Mouse (Mus musculus) small intestine, adult 2 months (tissue): ENCODE results near the gene Rfc2. TPM values are rescaled to one million over a fixed set of nuclear protein-coding genes. Genes with fewer than 3 reads are reported as not detected.

Experiments
- H3K27ac ChIP-seq: fragments of 200-500 bp; 2 replicates; pipeline ENCODE4 v1.5.1; 2012; ENCODE audit warnings: low read depth, low read length, control low read depth, inconsistent platforms; ENCODE audit not compliant: insufficient read depth
- H3K27me3 ChIP-seq: fragments of 200-500 bp; 2 replicates; pipeline ENCODE4 v1.6.1; 2012; ENCODE audit warnings: mild to moderate bottlenecking, moderate library complexity, low read length, inconsistent platforms; ENCODE audit not compliant: control insufficient read depth, insufficient read depth
- H3K36me3 ChIP-seq: fragments of 200-500 bp; 2 replicates; pipeline ENCODE4 v1.6.1; 2012; ENCODE audit warnings: mild to moderate bottlenecking, low read length, control low read depth, inconsistent platforms; ENCODE audit not compliant: control insufficient read depth, insufficient read depth
- H3K4me1 ChIP-seq: fragments of 200-500 bp; 2 replicates; pipeline ENCODE4 v1.6.1; 2012; ENCODE audit warnings: low read length, inconsistent platforms, mixed read lengths; ENCODE audit not compliant: control insufficient read depth, insufficient read depth, insufficient read length
- H3K4me3 ChIP-seq: fragments of 200-500 bp; 2 replicates; pipeline ENCODE4 v1.5.1; 2012; ENCODE audit warnings: low read depth, mild to moderate bottlenecking, control low read depth, inconsistent platforms, low read length, moderate library complexity
- CTCF ChIP-seq: fragments of 200-500 bp; IDR thresholded peaks from 2 replicates; pipeline ENCODE4 v1.5.1; 2012; ENCODE audit warnings: low read depth, mild to moderate bottlenecking, control low read depth, inconsistent platforms, low read length, moderate library complexity, mixed read lengths; ENCODE audit not compliant: insufficient replicate concordance, insufficient read length; ENCODE audit errors: extremely low read depth
- POLR2A ChIP-seq: fragments of 200-500 bp; IDR thresholded peaks from 2 replicates; pipeline ENCODE4 v1.6.1; 2012; ENCODE audit warnings: low read depth, mild to moderate bottlenecking, control low read depth, inconsistent platforms, low read length, moderate library complexity
- WGBS: fragments of 180-500 bp; shearing (Covaris S2); methylation state at CpG from one replicate; pipeline ENCODE4 v1.1.7; 2018; 5-methylcytosine and 5-hydroxymethylcytosine counted together
- polyA plus RNA-seq: library from polyadenylated mRNA; depleted of rRNA; stranded (reverse); fragments of >200 nt; gene quantifications from 2 replicates; pipeline ENCODE4 v1.2.3, GENCODE M21; 2012

The Rfc2 gene
- polyA plus RNA-seq, 1 experiment, result 35.4 TPM

DNA sequence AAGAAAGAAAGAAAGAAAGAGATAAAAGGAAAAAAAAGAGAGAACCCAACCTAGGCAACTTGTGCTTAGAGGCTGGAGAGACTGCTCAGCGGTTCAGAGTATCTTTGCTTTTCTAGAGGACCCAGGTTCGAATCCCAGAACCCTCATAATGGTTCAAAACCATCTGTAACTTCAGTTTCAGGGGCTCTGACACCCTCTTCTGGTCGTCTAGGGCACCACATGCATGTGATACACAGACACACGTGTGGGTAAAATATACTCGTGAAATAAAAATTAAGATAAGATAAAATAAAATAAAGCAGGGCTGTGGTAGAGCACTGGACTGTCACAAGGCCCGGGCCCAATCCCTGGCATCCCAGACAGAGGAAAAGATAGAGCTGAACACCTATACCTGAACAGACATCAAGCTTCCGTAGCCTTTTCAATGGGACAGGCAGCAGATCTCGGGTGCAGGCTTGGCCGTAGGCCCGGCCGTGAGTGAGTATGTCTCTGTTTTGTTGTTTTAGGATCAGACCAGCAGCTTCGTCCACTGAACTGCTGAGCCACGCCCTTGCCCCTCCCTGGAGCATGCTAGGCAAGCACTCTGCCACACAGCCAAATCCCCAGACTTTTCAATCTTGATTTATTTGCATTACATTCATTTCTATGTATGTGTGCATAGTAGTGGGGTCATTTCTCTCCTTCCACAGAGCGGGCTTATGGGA lies 4.5 kb upstream of the Rfc2 start:
- peaks cover 7% of the 10 kb centered on the region for H3K4me1 ChIP-seq
- WGBS, result 59% methylated on average over 14 of the region's 14 CpGs

DNA sequence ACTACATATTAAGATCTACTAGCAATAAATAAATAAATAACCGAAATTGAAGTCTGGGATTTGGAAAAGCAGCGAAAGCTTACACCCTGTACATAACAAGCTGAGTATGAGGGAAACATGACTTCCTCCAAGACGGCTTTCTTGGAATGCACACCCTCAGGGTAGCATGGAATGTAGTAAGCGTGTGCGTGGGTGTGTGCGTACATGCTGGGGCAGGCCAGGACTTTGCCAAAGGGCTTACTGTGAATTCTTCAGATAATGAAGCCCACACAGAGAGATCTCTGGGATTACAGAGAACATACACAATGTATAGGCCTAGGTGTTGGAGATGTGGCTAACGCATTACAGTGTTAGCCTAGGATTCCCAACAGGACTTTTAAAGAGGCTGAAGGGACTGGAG lies 3.6 kb upstream of the Rfc2 start:
- no peak for TF ChIP-seq POLR2A
- no peak overlapping the region for H3K4me3 ChIP-seq
- no peak overlapping the region for H3K27ac ChIP-seq
- 90% methylated on average over 7 of the region's 7 CpGs for WGBS
- no peaks in the 10 kb centered on the region for H3K36me3 ChIP-seq
- no peaks in the 10 kb centered on the region for H3K27me3 ChIP-seq
- peaks cover 5% of the 10 kb centered on the region for H3K4me1 ChIP-seq

More for the DNA sequence above, 4.5 kb upstream of the Rfc2 start:
- H3K4me3 ChIP-seq, result no peak overlapping the region
- H3K27me3 ChIP-seq, result no peaks in the 10 kb centered on the region
- H3K36me3 ChIP-seq, result no peaks in the 10 kb centered on the region
- TF ChIP-seq POLR2A (no peak), CTCF (no peak)
- H3K27ac ChIP-seq, result no peak overlapping the region

- peaks cover 3% of the 10 kb centered on the region; the same call in 1 of the 2 replicates for H3K4me1 ChIP-seq
- no peak overlapping the region for H3K4me3 ChIP-seq
- no peak overlapping the region for H3K27ac ChIP-seq
- no peaks in the 10 kb centered on the region for H3K36me3 ChIP-seq
- no peaks in the 10 kb centered on the region for H3K27me3 ChIP-seq
- no peak for TF ChIP-seq CTCF
- no peak for TF ChIP-seq POLR2A
- WGBS, result 76% methylated on average over 3 of the region's 3 CpGs
These were observed 2.0 kb upstream of the Rfc2 start for GRCm38 (mm10) chr5:134579135-134579534.

- no peaks in the 10 kb centered on the region for H3K27me3 ChIP-seq
- peak overlapping the region; percentile 26; the same call in 1 of the 2 replicates for H3K27ac ChIP-seq
- peaks cover 5% of the 10 kb centered on the region; the same call in 1 of the 2 replicates for H3K4me1 ChIP-seq
- peaks cover 5% of the 10 kb centered on the region; the same call in 1 of the 2 replicates for H3K36me3 ChIP-seq
- peak overlapping the region; percentile 88 for H3K4me3 ChIP-seq
- WGBS, result 7% methylated on average over 28 of the region's 30 CpGs
- TF ChIP-seq CTCF (peak; percentile 81), POLR2A (peak; percentile 49)
These were observed 1.2 kb downstream of the Rfc2 start for GRCm38 (mm10) chr5:134582221-134582907.

DNA sequence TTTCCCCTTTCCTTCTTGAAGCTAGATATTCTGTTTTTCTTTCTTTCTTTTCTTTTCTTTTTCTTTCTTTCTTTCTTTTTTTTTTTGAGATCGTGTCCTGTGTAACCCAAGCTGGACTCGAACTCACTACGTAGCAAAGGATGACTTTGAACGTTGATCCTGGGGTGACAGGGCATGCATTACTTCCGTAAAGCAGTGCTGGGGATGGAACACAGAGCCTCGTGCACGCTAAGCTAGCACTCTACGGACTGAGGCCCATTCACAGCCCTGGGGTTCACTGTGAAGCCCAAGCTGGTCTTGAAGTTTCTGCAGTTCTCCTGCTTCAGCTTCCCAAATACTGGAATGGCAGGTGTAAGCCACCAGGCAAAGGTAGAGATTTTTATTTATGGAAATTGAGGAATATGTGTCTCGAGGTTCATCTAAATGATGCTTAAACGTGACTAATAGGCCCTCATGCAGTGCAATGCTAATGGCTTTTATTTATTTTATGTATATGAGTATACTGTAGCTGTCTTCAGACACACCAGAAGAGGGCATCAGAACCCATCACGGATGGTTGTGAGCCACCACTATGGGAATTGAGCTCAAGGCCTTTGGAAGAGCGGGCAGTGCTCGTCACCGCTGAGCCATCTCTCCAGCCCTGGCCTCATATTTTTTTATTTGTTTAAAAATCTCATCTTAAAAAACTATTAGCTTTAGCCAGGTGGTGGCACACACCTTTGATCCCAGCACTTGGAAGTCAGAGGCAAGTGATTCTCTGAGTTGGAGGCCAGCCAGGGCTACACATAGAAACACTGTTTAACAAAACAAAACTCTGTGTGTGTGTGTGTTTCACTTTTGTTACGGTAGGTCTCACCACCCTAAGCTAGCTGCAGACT lies 2.1 kb downstream of the Rfc2 start:
- Histone ChIP-seq H3K4me1 (peaks cover 5% of the 10 kb centered on the region; the same call in 1 of the 2 replicates), H3K4me3 (peak overlapping the region; percentile 88), H3K36me3 (peaks cover 6% of the 10 kb centered on the region; the same call in 1 of the 2 replicates), H3K27ac (peak overlapping the region; percentile 54), H3K27me3 (no peaks in the 10 kb centered on the region)
- TF ChIP-seq CTCF (peak; percentile 12; the same call in 1 of the 2 replicates), POLR2A (no peak)
- WGBS, result 6% methylated on average over 15 of the region's 15 CpGs

DNA sequence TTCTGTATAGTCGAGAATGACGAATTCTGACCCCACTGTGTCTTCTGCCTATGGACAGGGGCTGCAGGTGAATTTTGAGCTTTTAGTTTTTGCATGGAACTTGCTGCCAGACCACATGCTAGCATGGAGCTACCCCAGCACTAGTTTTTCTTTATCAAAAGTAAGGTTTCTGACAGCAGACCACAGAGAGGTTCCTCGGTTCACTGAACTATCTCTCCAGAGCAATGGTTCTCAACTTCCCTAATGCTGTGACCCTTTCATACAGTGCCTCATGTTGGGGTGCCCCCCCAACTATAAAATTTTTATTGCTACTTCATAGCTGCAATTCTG lies 2.7 kb downstream of the Rfc2 start:
- no peak for TF ChIP-seq CTCF
- no peak for TF ChIP-seq POLR2A
- WGBS, result 17% methylated on average over 3 of the region's 3 CpGs
- Histone ChIP-seq H3K4me1 (peaks cover 5% of the 10 kb centered on the region; the same call in 1 of the 2 replicates), H3K27ac (peak overlapping the region; percentile 54), H3K4me3 (no peak overlapping the region), H3K36me3 (peaks cover 9% of the 10 kb centered on the region; the same call in 1 of the 2 replicates), H3K27me3 (no peaks in the 10 kb centered on the region)

- Histone ChIP-seq H3K4me3 (no peak overlapping the region), H3K4me1 (peaks cover 5% of the 10 kb centered on the region; the same call in 1 of the 2 replicates), H3K36me3 (peaks cover 9% of the 10 kb centered on the region; the same call in 1 of the 2 replicates), H3K27me3 (no peaks in the 10 kb centered on the region), H3K27ac (no peak overlapping the region)
- TF ChIP-seq POLR2A, result no peak
- no peak for TF ChIP-seq CTCF
- WGBS, result 80% methylated on average over 5 of the region's 5 CpGs
These were observed 3.6 kb downstream of the Rfc2 start for GRCm38 (mm10) chr5:134584798-134585197.
